Mouse (Mus musculus) bone marrow macrophage, adult 2 months (primary cell): ENCODE results near the gene E130116L18Rik. TPM values are rescaled to one million over a fixed set of nuclear protein-coding genes. Genes with fewer than 3 reads are reported as not detected.
"Not testable (repeated sequence)": the region's sequence is repeated elsewhere in the genome, so short reads cannot be mapped to it uniquely, and the experiment has no call there.

ENCODE experiments used
- H3K27ac ChIP-seq: 2 replicates; pipeline ENCODE4 v1.5.1; 2012; ENCODE audit warnings: low read depth, low read length; ENCODE audit not compliant: insufficient read depth
- H3K4me1 ChIP-seq: 2 replicates; pipeline ENCODE4 v1.6.1; 2012; ENCODE audit warnings: low read length; ENCODE audit not compliant: control insufficient read depth, insufficient read depth
- H3K4me3 ChIP-seq: 2 replicates; pipeline ENCODE4 v1.5.1; 2012; ENCODE audit warnings: mild to moderate bottlenecking, low read length, moderate library complexity; ENCODE audit not compliant: insufficient read depth
- CTCF ChIP-seq: IDR thresholded peaks from 2 replicates; pipeline ENCODE4 v1.5.1; 2012; ENCODE audit warnings: low read depth, mild to moderate bottlenecking, low read length, moderate library complexity
- POLR2A ChIP-seq: IDR thresholded peaks from 2 replicates; pipeline ENCODE4 v1.6.1; 2012; ENCODE audit warnings: mild to moderate bottlenecking, low read depth, low read length, borderline replicate concordance
- polyA plus RNA-seq: library from polyadenylated mRNA; stranded (reverse); fragments of >200 nt; gene quantifications from 2 replicates; pipeline ENCODE4 v1.2.4, GENCODE M21; 2012; ENCODE audit not compliant: missing spikeins, insufficient read depth, insufficient read length

The E130116L18Rik gene
- polyA plus RNA-seq, 1 experiment, result not detected

- no peak for TF ChIP-seq CTCF
- no peak for TF ChIP-seq POLR2A
- peaks cover 21% of the 10 kb centered on the region for H3K4me1 ChIP-seq
- H3K27ac ChIP-seq, result no peak overlapping the region
- H3K4me3 ChIP-seq, result no peak overlapping the region
Observed at GRCm38 (mm10) chr5:25246473-25246865, 23.5 kb upstream of the E130116L18Rik start.

- H3K4me3 ChIP-seq, result no peak overlapping the region
- H3K27ac ChIP-seq, result no peak overlapping the region
- H3K4me1 ChIP-seq, result peaks cover 21% of the 10 kb centered on the region
- no peak for TF ChIP-seq POLR2A
- no peak for TF ChIP-seq CTCF
Observed at GRCm38 (mm10) chr5:25245806-25246472, 23.0 kb upstream of the E130116L18Rik start.

GRCm38 (mm10) chr5:25243101-25243500 is 20.1 kb upstream of the E130116L18Rik start:
- H3K27ac ChIP-seq, result no peak overlapping the region
- H3K4me3 ChIP-seq, result no peak overlapping the region
- peaks cover 21% of the 10 kb centered on the region for H3K4me1 ChIP-seq
- no peak for TF ChIP-seq CTCF
- no peak for TF ChIP-seq POLR2A

GRCm38 (mm10) chr5:25224377-25224776 is 1.4 kb upstream of the E130116L18Rik start:
- not testable (repeated sequence) for H3K27ac ChIP-seq, H3K4me1 ChIP-seq
- peak overlapping the region; percentile 40 for H3K4me3 ChIP-seq

- Histone ChIP-seq H3K27ac (peak within 1 kb of the TSS; percentile 73; the same call in 1 of the 2 replicates), H3K4me3 (peak within 1 kb of the TSS; percentile 64), H3K4me1 (peaks cover 5% of the 10 kb centered on the region)
- TF ChIP-seq POLR2A (no peak), CTCF (no peak)
Observed at GRCm38 (mm10) chr5:25221604-25222003, 1.3 kb downstream of the E130116L18Rik start, which contains the start of gene Galnt11. Gene Galnt11 (plus strand): TSS chr5:25221904.

GRCm38 (mm10) chr5:25215006-25215405 is 7.9 kb downstream of the E130116L18Rik start:
- no peak overlapping the region for H3K4me3 ChIP-seq
- no peak overlapping the region for H3K27ac ChIP-seq
- no peak for TF ChIP-seq CTCF
- no peak for TF ChIP-seq POLR2A
- H3K4me1 ChIP-seq, result no peaks in the 10 kb centered on the region

GRCm38 (mm10) chr5:25213216-25213615 is 9.7 kb downstream of the E130116L18Rik start:
- H3K27ac ChIP-seq, H3K4me3 ChIP-seq, H3K4me1 ChIP-seq: not testable (repeated sequence)

GRCm38 (mm10) chr5:25211872-25212271 is 11.1 kb downstream of the E130116L18Rik start:
- Histone ChIP-seq H3K4me3 (no peak overlapping the region), H3K27ac (no peak overlapping the region), H3K4me1 (no peaks in the 10 kb centered on the region)
- TF ChIP-seq CTCF, result no peak
- no peak for TF ChIP-seq POLR2A

- TF ChIP-seq POLR2A (no peak), CTCF (no peak)
- H3K4me1 ChIP-seq, result no peaks in the 10 kb centered on the region
- H3K4me3 ChIP-seq, result no peak overlapping the region
- no peak overlapping the region for H3K27ac ChIP-seq
Observed at GRCm38 (mm10) chr5:25190521-25190920, 32.4 kb downstream of the E130116L18Rik start.

GRCm38 (mm10) chr5:25188802-25189201 is 34.2 kb downstream of the E130116L18Rik start:
- H3K4me1 ChIP-seq, result 0 out of 2 replicates have a peak, but pooled peaks cover 3% of the 10 kb centered on the region
- no peak for TF ChIP-seq CTCF
- no peak for TF ChIP-seq POLR2A

GRCm38 (mm10) chr5:25187727-25188126 is 35.2 kb downstream of the E130116L18Rik start:
- 0 out of 2 replicates have a peak, but pooled peaks cover 3% of the 10 kb centered on the region for H3K4me1 ChIP-seq
- no peak overlapping the region for H3K4me3 ChIP-seq
- TF ChIP-seq CTCF (no peak), POLR2A (no peak)
- H3K27ac ChIP-seq, result no peak overlapping the region

More at GRCm38 (mm10) chr5:25188802-25189201, 34.2 kb downstream of the E130116L18Rik start:
- Histone ChIP-seq H3K4me3 (no peak overlapping the region), H3K27ac (no peak overlapping the region)
